Mouse (Mus musculus) frontal cortex, adult (tissue): ENCODE results near the gene Ubac2.

ENCODE experiments used
- ATAC-seq: cut with Nextera tagmentation; 2 replicates; pipeline ENCODE4 v1.9.2; 2017; ENCODE audit warnings: mild to moderate bottlenecking, moderate library complexity, mixed read lengths; ENCODE audit not compliant: low TSS enrichment

The Ubac2 gene

DNA sequence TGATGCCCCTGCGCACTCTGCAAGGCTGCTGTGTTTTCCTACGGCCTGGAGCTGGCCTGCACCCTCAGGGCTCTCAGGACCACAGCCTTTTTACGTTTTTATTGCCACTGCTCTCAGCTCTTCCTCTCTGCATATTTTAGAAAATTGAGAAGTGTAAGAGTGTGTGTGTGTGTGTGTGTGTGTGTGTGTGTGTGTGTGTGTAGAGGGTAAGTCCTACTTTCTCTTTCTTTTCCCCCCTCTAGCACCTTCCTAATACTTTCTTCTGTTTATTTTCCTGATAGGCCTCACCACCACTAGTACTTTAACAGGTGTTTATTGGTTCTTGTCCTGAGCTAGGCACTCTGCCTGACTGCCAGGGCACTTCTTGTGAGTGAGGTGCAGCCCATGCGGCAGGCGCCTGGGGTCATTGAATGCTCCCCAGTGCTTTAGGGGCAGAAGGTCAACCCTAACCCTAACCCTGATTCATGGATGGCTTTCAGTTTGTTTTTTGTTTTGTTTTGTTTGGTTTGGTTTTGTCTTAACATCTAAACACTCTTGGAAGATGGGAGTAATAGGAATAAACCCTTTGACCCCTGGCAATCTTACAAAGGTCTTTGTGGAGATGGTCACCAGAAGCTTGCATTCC, 16.2 kb downstream of the Ubac2 start:
- no peak for ATAC-seq

DNA sequence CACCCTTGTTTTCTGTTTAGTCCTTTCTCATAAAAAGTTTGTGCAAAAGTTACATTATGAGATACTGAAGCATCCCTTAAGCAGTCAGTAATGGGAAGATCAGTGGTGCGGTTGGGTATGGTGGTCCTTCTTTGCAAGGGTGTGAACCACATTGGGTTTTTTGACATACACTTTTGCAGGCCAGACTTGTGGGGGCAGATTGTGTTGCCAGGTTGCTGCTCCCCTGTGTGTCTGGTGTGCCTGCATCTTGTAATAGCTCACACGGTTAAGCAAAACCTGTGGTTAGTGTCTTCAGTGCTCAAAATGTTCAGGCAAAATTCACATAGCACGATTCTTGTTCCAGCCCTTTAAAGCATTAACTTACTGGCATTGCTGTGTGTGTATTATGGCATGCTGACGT, 16.9 kb downstream of the Ubac2 start:
- ATAC-seq = no peak

DNA sequence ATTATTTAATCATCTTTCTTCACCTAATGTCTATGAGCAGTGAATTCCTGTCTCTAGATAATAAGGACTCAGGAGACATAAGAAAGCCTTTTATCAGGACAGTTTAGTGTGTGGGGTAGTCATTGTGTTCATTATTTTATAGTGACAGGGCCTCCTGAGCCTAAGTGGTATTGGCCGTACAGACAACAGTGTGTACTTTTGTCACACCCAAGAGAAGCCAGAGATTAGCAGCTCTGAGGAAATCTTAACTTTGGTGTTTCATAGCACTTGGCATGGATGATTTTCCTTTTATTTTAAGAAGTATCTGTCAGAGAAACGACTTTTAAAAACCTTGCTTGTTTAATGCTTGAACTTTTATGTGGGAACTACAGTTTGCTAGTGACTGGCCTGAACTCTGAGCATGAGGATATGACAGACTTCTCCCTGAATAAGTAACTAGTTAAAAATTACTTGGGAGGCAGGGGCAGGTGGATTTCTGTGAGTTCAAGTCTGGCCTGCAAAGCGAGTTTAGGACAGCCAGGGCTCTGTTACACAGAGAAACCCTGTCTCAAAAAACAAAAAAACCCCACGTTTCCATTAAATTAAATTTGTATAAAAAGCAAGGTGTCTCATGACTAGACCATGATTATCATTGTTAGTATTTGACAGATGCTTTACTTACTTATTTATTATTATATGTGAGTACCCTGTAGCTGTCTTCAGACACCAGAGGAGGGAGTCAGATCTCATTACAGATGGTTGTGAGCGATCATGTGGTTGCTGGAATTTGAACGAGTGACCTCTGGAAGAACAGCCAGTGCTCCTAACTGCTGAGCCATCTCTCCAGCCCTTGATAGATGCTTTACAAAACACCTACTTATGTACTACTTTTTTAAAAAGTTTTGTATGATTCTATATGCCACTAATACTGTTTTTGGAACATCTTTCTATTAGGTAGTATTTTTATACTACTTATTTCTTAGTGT, 18.0 kb downstream of the Ubac2 start:
- no peak for ATAC-seq

DNA sequence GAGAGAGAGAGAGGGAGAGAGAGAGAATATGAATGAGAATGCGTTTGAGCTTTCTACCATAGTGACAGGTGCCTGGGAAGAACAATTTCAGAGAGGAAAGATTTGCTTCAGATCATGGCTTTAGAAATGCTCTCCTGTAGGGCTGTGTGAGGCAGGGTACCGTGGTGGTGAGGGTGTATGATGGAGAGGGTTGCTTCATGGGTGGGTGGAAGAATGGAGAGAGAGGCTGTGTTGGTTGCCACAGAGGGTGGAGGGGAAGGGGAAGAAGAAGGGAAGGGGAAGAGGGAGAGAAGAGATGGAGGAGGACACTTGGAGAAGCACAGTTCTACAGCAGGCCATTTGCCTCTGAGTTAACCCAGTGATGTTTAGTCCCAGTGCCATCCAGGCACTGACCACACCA, 19.4 kb downstream of the Ubac2 start:
- no peak for ATAC-seq

DNA sequence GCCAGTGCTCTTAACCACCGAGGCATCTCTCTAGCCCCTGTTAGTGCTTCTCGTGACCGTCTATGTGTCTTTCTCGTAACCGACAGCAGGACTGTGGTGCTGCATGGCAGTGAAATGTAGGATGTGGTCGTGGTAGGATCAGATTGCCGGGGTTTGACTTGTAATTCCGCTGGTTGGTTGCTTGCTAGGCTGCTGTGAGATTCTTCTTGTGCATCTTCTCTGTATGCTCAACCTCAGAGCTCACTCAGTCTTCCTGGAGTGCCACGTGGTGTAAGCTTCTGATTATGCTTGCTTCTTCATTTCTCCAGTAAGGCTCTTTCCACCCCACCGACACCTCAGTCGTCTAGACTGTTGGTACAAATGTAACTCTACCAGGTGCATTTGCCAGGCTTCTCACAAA, 20.1 kb downstream of the Ubac2 start:
- ATAC-seq = peak; percentile 71

DNA sequence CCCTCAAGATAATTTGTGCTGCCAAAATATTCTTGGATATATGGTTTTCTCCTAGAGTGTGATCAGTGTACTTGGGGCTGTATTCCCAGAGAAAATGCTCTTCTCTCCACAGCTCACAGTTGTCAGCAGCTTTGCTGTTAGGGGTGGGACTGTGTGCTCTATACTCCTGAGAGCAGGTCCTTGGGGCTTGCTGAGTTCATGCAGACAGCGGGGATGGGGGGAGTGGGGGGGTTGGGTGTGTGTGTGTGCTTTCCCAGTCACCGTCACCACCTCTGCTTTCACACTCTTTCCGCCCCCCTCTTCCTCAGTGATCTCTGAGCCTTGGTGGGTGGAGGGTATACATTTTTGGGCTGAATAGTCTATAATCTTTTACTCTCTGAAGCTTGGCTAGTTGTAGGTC, 20.7 kb downstream of the Ubac2 start:
- ATAC-seq = peak; percentile 58; the same call in 1 of the 2 replicates

DNA sequence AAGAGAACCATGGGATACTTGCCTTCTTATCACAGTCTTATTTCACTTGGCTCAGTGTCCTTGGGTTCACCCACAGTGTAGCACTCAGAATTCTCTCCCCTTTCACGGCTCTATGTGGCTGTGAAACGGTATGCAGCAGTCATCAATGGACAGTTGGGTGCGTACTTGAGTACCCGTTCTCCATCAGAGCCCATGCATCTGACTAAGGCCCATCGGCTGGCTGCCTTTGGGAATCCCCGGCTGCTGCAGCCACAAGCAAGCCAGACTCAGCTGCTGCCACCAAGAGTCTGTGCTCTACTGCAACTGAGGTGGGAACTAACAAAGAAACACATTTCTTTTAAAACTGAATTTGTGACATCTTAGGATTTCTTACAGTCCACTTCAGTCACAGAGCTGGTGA, 23.1 kb downstream of the Ubac2 start:
- ATAC-seq = no peak

DNA sequence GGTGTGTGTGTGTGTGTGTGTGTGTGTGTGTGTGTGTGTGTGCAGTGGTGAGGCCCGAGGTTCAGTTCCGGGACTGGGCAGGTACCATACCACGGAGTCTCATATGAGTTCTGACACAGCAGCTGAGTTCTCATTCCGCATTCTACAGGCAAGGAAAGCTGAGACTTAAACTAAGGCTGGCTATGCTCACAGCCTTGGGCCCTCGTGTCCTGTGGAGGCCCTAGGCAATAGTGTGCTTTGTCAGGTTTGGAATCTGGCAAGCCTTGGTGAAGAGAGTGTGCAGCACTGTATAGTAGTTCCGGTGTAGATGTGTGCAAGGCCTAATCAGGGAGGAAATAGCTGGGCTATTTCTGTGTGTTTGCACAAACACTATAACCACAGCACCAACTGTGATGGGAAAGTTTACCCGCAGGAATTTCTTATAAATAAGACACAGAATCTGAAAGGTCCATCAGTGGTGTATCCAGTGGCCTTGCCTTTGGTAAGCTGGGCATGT, 25.0 kb downstream of the Ubac2 start:
- no peak for ATAC-seq

DNA sequence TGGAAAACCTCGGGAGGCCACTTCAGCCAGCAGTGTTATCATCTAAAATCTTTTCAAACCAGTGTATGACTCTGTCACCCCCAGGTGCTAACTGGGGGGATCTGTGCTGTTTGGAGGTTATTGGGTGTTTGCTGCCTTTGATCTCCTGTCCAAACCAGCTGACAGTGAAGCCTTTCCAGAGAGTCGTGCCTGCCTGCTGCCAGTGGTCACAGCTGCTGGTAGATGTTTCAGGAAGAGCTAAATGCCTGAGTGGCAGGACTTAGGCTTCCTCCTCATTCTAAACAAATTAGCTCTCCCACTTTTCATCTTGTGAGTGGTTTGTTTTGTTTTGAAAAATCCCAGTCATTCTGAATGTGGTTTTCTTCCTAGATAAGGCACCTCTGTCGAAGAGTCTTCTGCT, 26.3 kb downstream of the Ubac2 start:
- no peak for ATAC-seq

DNA sequence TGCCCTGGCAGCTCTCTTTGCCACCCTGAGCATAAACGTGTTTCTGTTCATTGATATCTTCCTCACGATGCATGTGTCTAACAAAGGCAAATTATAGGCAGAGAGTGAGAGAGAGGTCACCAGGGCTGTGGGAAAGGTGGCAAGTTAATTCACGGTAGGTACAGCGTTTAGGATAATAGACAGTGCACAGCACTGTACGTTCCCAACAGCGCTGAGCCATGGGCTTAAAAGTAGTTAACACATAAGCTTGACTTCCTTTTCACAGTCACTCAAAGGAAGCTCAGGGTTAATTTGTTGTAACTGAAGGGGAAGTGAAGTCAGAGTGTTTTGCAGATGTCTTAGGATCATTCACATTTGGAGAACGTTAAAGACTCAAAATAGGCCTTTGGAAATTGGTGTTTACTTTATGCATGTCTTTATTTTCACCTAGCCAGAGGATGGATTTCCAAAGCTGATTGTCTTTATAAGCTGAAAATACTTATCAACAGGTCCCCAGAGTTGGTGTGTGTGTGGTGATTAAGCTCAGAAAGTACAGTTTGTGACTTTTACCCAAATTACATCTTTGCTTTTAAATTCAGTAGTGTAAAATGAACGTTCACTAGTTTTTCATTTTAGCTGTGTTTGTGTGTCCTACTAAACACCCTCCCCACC, 28.0 kb downstream of the Ubac2 start:
- no peak for ATAC-seq

DNA sequence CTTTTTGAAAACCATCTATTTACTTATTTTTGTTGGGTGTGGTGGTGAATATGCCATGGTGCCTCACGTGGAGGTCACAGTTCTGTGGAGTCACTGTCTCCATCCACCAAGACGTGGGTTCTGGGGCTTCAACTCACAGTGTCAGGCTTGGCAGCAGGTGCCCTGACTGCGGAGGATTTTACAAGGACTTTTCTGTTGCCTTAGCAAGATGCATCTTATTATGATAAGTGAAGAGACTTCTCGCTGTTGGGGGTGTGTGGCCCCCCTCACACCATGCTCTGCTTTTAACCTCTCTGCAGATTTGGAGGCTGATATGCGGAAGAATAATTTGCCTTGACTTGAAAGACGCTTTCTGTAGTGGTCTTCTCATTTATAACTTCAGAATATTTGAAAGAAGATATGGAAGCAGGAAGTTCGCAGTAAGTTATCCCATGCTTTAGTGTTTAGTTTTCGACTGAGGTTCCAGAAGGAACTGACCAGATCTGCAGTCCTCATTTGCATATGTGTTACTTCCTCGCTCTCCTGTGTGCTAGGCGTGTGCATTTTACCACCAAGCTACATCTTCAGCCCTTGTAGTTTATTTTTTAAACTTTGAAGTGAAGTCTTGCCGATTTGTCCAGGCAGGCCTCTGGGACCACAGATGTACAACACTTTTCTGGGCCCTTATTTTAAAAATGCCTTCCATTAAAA, 28.7 kb downstream of the Ubac2 start:
- ATAC-seq = no peak

DNA sequence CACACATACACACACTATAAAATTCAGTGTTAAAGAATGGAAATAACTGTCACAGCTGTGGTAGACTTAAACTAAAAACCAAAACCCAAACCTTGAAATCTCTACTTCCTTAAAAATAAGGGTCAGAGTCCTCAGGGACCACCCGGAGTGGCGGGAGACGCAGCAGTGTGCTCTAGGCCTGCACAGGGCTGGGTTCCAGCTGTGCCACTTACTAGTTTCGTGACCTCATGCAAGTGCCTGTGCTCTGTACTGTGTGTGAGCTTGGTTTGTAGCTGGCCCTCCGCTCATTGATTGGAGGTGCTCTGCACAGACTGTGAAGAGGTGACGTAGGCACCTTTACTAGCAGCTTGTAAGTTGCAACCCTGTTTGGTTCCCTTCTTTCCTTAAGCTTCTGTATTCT, 31.4 kb downstream of the Ubac2 start:
- ATAC-seq = no peak

DNA sequence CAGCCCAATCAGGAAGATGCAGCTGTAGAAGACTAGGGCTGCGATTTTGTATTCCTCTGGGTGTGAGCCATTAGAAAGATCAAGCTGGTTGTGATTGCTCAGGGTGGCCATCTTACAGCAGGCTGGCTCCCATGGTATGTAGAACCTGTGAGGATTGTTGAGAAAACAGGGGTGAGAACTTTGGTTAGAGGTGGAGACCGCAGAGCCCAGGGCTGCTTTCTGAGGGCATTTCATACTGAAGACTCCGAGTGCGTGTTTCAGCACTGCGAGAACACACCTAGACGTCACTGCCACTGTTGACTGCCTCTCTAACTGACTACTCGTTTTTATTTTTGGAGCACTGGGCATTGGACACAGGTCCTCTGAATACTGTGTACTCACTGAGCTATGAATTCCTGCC, 34.1 kb downstream of the Ubac2 start:
- ATAC-seq = no peak

DNA sequence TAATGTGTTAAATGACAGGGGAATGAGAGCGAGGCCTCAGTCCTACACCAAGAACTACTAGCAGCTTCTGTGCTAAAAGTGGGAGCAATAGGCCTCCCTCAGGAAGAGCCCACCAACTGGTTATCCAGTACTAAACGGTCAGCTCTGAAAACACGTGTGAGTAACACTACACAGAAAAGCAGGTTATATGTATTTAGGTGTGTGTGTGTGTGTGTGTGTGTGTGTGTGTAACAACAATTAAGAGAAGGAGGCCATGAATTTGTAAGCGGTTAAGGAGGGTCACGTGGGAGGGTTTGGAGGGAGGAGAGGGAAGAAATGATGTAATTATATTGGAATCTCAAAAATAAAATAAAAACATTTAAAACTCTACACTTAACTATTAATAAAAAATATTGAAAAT, 36.7 kb downstream of the Ubac2 start:
- no peak for ATAC-seq

DNA sequence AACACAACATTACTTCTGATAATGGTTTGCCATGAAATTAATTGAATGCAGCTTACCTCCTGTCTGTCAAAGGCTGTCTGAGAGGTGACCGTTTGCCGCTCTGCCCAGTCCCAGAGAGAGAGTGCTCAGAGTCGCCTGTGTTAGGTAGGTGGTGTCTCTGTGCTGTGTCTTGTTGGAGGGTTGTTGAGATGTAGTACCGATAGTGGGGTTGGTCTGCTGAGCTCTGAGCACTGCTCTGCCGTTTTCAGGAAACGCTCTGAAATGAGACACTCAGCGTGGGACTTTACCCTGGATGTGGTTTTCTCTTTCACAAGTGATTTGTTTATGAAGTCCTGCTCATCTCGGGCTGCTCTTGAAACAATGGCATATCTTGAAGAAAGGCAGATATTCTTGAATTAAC, 37.2 kb downstream of the Ubac2 start, which contains the start of gene Gpr18:
TSS of gene Gpr18 (minus strand) at position 161 of the 400 bp plus-strand sequence.
- no peak for ATAC-seq

DNA sequence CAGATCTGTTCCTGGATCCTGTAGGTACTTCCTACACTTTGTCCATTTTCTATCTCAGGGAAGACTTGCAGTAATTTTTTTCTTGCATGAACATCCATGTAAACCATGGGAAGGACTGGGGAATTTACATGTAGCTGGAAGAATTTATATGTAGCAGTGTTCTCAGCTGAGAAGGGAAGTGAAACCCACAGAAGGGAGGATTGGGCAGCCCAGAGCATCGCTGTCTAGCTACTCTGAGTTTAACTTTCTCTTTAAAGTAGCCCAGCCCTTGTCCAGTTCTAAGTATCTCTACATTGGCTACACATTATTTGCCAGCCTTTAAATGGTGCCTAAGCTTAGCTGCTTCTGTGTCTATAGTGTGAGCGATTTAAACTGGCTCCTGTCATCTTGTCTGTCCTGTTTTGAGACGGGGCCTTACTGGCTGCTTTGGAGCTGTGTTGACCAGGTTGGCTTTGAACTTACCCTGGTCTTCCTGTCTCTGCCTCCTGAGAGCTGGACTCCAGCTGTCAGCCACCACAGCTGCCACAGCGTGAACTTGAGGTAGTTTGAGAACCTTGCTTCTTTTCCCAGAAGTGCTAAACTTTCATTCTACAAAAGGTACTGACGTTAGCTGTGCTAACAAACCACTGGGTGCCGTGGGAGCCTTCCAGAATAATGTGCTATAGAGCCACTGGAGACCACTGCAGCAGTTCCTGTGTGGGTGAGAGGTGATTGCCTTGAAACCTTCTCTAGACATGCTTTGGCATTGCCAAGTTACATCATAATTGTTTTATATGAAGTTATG, 38.1 kb downstream of the Ubac2 start:
- no peak for ATAC-seq

DNA sequence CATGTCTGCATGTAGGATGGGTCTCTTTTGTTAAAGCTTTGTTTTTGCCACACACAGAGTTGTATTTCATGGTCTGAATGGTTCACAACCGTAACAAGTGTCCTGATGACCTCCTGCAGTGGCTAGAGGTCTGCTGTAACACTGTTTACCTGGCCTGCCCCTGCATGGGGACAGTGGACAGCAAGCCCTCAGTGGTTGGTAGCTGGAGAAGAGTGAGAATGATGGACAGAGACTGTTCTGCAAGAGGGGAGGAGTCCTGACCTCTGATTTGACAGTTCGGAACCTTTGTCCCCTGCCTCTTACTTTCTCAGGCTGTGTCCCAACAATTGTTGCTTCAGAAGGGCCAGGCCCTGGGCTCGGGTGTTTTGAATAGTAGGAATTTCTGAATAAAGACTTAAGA, 39.8 kb downstream of the Ubac2 start:
- no peak for ATAC-seq

DNA sequence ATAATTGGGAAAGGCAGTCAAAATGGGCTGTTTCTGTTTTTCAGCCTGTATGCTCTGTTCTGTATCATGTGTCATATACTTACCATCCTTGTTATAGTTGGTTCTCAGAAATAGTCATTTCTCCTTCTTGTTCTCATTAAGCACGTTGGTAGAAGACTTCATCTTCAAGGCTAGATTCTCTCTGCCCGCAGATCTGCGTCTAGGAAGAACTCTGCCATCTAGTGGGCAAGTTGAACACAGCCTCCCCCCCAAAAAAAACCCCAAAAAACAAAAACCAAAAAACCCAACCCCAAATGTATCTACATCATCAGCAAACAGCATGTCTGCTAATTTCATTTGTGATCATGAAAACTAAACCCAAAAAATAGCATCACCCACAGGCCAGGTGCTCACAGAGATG, 41.3 kb downstream of the Ubac2 start:
- ATAC-seq = no peak

DNA sequence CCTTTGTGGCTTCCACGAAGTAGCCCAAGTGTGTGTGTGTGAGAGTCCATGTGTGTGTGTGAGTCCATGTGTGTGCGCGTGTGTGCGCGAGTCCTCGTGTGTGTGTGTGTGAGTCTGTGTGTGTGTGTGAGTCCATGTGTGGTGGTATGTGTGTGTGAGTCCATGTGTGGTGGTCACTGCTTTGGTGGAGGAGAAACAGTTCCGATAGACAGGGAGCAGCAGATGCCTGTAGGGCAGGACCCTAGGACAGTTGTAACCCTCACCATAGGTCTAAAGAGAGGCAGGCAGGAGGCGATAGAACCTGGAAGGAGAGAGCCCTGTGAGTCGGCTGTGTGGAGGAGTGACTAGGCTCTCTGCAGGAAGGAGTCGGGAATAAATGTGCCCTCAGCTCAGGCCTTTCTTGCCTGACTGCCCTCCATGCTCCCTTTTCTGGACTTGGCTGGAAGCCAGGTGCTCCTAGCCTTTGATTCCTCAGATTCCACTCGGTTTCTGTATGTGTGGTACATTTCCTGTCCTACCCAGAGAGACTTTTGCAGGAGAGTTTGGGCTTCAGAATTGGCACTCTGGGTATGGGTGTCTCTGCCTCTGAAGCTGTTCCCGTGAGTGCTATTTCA, 42.2 kb downstream of the Ubac2 start:
- ATAC-seq = no peak

DNA sequence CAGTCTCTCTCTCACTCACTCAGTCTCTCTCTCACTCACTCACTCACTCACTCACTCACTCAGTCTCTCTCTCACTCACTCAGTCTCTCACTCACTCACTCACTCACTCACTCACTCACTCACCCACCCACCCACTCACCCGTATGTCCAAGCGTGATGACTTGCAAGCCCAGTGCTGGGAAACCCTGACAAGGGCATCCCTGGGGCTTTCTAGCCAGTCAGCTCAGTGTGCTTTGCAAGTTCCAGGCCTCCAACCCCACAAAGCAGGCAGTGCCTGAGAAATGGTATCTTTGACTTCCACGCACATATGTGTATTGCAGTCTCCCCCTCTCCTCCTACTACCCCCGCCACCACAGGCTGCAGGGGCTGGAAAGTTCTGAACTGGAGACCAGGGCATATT, 43.6 kb downstream of the Ubac2 start:
- ATAC-seq = no peak

DNA sequence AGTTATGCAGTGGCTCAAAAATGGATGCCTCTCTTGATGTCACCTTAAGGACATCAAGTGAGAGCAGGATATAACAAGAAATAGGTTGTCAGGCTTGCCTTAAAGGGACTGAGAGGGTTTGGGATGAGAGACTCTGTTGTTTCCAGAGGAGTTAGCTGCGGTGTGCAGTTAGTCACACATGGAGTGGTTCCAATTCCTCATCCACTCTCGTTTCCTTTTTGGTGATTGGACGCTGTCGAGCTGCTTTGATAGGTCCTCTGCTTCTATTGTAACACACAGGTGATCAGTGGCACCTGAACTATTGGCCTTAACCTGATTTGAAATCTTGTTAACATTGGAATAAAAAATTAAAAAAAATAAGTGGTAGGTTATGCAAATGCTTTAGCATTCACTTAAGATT, 44.3 kb downstream of the Ubac2 start:
- ATAC-seq = no peak
